Mouse (Mus musculus) right cerebral cortex, postnatal 14 days (tissue): Measurements from ENCODE around the gene Smpd3.
A peak's percentile ranks its signal among the peaks of the same experiment; 100 is the strongest.

ENCODE experiments used
- DNase-seq: peaks from one replicate; pipeline ENCODE4 v3.0.0; 2022

Gene Smpd3

DNA sequence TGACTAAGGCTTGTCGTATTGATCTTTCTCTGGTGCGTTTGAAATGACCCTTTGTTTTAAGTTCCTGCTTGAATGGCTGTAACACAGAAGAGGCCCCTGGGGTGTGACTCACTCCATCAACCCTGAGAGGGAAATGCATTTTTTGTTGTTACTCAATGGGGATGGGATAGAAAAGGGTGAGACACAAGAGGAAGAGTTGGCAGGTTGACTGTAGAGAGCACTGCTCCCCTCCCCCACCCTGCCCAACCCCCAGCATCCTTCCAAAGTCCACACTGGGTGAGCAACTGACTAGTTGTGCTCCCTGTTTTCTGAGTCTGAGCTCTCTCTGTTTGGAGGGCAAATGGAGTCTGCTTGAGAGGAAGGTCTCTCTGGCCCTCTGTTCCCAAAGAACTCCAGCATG is 50.3 kb downstream of the Smpd3 start:
- DNase-seq, result no peak

DNA sequence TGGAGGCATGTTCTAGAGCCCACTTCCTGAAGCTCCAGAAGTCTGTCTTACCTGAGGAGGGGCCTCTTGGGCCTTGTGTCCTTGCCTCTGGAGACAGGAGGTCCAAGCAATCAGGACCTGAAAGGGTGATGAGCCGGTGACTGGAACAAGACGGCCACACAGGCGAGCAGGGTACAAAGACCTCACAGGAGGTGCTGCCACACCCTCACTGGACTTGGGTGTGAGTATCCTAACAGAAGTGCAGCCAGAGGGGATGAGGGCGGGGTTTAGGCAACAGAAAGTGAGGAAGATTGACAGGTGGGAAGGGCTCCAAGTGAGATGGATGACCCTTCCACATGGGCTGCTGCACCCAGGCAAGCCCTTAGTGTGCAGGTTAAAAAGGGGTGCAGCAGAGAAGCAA is 56.9 kb downstream of the Smpd3 start:
- DNase-seq, result no peak

DNA sequence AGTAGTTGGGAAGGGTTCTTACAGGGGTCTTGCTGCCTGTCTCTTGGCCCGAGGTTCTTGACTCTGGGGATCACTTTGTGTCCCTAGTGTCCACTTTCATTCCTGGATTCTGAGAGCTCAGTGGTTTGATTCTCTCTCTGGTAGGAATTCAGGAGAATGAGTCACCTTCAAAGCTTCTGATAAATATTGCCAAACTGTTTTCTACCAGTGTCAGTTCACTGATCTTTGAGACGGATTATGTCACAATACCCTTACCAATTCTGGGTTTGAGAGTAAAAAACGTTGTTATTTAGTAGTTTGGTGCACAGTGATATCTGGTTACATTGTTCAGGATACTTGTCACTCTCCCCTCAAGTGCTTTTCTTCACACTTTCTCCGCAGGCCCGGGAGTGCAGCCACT is 57.6 kb downstream of the Smpd3 start:
- DNase-seq, result no peak

DNA sequence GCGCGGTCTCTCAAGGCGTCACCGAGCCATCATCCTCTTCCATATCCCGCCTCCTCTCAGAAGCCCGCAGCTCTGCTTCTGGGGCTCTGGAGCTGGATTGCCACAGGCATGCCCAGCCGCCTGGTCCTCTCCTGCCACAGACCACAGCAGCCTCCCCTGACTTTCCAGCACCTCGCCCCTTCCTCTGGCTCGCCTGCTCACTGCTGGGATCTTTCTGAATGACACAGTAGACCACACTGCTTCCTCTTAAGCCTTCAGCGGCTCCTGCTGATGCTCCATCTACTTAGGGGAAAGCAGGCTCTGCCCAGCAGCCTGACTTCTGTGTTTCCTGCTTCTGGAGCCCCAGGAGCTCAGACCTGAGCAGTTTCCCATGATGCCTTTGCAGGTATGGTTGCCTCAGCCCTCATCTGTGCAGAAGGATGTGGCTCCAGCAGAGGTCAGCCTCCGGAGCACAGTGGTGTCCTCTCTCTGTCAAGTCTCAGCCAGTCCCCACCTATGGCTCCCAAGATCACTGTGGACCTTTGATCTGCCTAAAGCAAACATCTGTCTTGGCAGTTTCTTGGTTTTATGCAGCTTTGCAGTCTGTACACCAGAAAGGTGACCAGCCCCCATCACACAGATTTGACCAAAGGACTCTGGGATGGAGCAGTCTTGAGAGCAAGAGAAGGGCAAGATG is 59.3 kb downstream of the Smpd3 start:
- no peak for DNase-seq

DNA sequence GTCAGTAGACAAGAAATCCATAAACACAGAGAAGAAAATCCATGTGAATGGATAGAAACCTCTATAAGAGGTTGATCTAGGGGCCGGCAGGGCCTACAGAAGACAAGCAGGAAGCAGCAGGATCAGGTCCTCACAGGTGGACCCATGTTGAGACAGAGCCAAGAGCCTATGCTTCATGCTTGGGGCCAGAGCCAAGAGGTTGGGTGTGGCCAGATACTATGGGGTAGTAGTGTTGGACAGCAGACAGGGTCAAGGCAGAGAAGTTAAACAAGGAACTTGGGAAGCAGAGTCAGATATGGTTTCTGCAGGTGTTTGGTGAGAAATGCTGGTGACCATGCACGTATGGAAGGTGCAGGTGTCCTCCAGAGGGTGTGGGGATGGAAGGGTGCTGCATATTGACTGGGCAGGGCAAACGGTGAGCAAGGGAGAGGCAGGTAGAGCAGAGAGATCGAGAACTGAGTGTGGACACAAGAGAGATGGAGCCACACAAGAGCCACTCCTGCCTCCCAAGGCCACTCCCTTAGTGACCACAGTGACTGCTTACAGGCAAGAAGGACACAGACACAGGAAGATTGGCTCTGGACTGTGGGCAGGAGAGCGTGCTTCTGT is 61.0 kb downstream of the Smpd3 start:
- DNase-seq, result no peak

DNA sequence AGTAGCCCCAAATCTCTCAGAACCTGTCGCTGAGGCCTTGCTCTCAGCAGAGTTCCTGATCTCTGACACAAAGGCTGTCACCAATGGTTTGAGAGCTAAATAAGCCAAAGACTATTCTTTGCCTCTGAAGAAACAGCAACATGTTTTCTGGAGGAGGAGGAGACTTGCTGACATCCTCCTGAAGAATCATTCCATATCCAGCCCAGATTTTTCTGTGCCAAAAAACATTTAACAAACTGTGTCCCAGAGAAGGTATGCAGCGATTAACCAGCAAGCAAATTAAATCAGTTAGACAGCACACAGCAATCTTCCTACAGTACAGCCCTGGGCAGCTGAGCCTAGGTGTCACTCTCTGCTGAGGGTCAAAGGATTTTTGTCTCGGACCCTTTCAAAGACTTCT is 64.3 kb downstream of the Smpd3 start:
- DNase-seq, result no peak

DNA sequence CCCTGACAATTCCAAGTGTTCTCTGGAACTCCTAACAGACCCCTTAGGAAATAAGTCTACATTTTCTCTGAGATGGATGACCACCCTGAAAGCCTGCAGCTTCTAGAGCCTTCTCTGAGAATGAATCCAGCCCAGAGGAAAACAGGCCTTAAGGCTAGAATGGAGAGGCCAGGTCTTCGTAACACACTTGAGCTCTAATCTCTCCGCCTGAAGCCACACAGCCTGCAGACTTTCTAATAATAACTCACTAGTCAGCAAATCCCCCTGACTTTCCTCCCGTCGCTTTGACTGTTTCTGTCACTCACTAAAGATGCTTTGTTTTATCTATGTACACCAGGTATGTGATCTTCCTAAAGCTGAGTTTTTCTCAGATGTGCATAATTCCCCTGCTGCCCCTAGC is 66.4 kb downstream of the Smpd3 start:
- no peak for DNase-seq

DNA sequence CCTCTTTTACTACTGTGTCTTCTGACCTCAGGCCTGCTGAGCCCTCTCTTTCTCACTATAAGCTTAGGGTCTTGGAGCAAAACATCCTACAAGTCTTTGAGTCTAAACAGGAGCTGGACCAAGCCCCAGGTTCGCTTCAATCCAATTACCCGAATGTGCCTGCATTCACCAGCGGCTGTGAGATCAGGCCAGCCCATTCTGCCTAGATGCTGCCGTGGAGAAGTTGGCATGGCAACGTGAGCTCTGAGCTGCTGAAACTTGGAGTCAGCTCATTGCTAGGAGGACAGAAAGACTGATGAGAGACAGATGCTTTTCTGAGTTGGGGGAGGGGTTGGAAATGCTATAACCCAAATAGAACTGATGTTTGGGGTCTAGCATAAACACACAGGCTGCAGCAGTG is 67.0 kb downstream of the Smpd3 start:
- DNase-seq, result peak; percentile 62

DNA sequence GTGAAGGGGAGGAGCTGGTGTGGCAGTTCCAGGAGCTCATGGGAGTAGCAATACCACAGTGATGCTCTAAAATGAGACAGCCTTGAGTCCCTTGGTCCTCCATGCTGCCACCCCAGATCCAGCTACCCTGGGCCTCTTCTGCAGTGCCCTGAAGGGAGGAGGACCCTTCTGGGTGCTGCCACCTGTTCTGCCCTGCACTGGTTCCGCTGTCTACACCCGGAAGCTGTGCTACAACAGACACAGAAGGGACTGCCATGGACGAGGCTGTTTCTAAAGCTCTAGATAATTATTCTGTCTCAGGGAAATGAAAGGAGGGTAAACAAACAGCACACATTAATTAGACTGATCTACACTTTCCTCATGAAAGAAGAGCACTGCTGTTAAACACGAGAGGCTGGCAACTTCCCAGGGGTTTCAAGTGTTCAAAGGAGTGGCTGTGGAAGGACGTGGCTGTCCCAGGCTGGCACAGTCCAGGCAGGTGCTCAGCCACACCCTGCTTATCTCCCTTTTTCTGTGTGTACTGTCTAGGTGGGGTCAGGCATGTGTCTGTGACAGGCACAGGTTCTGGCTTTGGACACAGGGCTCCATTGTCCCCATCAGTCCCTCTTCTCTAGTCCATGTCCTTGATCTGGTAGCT is 69.0 kb downstream of the Smpd3 start:
- no peak for DNase-seq

DNA sequence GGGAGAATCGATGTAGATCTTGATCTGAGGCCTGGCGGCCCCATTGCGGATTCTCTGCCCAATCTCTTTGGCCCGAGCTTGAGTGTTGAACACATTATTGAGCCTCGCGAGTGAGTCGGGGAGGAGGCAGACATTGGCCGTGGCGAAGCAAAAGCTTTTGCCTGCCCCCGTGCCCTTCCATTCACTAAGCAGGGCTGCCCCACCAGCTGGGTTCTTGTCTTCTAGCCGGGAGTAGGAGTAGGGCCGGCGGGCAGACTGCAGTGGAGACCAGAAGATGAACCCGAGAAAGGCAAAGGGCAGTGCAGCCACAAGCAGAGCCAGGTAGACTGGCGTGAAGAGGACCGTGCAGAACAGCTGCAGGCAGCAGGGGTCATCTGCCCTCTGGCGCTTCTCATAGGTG is 72.4 kb downstream of the Smpd3 start:
- no peak for DNase-seq

DNA sequence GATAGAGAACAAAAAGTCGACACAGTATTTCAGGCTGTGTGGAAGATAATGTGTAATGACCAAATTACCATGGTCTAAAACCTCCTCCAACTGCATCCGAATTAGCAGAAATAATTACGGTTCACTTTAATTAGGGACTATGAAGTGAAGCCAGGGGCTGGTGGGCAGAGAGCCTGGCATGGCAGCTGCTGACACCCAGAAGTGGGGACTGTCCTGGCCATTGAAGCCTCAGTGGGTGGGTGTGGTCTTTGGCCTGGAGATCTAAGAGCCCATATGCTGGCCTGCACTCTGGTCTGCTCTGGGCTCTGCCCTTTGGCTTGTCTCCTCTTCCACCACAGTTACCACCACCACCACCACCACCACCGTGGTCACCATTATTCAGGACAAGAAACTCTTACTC is 73.9 kb downstream of the Smpd3 start:
- DNase-seq, result no peak

DNA sequence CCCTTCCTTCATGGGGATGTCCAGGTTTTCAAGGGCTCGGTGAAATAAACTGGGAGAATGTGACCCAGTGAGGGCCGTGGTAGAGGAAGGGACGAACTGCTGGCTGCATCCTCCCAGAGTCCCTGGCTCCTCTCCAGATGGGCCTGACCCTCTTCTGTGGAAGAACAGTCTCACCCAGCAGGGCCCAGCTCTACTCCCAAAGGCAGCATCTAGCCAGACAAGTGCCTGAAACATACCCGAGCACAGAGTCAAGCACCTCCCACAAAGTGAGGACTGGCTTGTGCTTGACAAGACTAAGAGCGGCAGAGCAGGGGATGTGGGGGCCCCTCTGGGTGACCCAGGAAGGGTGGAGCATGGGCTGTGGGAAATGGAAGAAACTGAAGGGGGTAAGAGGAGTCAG is 75.4 kb downstream of the Smpd3 start:
- DNase-seq, result no peak

DNA sequence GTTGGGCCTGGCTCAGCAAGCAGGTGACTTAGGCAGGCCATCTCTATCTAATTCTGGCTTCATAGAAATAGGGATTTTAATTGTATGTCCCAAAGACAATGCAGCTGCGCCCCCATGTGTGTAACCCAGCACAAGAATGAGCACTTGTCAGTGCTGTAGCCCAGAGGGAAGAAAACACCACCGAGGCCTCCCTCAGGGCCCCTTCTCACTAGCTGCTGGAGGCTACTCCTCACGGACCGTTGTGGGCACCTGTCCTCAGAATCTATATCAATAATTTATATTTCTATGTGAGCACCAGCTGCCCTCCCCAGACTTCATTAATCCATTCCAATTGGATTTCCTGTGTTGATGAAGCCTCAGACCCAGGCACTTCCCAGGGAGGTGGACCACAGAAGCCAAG is 76.9 kb downstream of the Smpd3 start:
- no peak for DNase-seq

DNA sequence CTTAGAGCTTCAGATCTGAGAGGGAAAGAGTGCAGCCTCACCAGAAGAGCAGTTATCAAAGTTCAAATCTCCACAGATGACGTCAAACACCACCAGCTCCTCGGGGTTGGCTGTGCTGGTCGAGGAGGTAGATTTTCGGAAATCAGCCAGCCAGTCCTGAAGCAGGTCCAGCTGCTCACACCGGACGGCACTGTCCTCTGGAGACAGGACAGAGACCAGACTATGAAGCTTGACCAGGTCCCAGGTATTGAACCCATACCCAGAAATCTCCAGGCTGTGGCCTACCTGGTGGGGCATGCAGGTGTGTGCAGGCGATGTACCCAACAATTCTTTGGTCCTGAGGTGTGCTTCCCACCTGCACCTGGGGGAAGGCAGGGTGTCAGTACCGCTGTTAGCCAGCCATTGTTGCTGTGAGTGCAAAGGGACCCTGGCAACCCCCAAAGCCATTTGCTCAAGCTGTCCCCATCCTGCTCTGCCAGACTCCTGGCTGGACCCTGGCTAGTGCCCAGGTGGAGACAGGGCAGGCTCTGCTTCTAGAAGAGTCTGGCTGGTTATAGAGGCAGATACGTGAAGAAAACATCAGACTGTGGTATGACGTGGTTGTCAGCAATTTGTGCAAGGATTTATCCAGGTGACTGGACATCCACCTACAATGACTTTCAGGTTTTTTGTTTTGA is 78.1 kb downstream of the Smpd3 start:
- DNase-seq, result no peak

DNA sequence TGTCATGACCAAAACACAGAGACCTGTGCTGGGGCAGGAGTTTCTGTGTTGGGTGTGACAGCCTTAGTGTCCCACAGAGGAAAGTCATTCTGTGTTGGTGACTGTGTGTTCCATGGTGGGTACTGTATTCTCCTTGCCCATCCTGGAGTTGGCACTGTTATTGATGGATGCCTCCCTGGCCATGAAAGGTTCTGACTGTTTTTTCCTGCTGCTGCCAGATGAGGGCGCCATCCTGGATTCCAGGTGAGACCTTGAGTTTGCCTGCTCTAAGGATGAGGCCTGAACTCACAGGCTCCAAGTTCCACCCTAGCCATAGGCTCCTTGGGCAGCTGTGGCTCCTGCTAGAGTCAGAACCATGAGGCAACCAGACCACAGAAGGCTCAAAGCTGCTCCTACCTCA is 79.6 kb downstream of the Smpd3 start:
- DNase-seq, result no peak

DNA sequence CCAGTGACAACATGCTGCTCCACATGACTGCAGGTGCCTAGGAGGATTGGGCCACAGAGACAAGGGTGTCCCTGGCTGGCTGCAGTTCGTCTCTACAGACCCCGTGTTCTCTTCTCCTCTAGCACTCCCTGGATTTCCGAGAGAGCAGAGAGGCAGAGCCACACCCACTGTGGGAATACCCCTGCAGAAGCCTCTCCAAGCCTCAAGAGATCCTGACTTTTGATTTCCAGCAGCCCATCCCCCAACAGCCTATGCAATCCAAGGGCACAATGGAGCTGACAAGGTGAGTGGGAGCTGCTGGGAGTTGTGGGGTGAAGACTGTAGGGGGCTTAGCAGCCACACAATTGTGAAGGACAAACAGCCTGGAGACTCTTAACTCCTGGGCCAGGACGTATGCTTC is 87.6 kb downstream of the Smpd3 start:
- no peak for DNase-seq

DNA sequence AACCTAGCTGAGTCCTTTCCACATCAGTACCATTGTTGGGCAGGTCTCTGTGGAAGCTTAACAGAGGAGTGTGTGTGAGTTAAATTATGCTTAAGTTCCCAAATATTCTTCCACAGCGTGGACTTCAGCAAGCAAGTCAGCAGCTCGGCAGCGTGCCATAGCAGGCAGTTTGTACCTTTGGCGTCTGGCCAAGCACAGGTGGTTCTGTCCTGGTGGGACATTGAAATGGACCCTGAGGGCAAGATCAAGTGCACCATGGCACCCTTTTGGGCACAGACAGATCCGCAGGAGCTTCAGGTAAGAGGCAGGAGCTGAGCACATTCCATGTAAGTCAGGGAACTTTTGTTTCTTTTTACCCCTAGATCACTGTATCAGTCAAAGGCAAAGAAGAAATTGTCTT is 100.7 kb downstream of the Smpd3 start:
- DNase-seq, result no peak

DNA sequence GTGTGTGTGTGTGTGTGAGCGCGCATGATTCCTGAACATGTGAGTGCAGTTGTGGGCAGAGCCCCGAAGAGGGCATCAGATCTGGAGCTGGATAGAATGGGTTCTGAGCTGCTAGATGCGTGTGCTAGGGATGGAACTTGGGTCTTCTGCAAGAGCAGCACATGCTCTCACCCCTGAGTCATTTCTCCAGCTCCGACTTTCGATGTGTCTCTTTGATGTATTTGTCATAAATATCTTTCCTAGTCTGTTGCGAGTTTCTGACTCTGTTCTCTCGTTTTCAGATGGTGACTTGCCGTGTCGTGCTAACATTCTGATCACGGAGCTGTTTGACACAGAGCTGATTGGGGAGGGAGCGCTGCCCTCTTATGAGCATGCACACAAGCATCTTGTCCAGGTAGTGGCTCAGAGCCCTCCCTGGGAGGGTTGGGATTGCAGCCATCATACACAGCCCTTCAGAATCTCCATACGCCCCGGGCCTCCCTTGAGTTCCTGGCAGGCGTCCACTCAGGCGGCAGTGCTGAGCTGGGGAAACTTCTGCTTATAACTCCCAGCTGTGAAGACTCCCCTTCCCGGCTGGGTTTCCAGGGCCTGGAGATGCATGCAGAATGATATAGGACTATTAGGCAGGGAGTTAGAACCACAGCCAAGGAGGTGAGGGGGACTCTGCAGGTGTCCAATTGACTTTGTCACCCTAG is 103.1 kb downstream of the Smpd3 start:
- peak; percentile 44 for DNase-seq

DNA sequence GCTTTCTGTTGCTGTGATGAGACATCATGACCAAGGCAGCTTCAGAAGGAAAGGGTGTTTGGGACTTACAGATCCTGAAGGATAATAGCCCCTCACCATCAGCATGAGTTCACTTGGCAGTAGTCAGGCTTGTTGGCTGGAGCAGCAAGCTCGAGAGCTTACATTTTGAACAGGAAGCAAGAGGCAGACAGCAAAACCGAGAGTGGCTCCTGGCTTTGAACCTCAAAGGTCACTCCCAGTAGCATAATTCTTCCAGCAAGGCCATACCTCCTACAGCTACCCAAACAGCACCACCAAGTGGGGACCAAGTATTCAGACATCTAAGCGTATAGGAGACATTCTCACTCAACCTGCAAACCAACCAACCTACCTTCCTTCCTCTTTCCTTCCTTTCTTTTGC is 105.0 kb downstream of the Smpd3 start:
- DNase-seq, result no peak

DNA sequence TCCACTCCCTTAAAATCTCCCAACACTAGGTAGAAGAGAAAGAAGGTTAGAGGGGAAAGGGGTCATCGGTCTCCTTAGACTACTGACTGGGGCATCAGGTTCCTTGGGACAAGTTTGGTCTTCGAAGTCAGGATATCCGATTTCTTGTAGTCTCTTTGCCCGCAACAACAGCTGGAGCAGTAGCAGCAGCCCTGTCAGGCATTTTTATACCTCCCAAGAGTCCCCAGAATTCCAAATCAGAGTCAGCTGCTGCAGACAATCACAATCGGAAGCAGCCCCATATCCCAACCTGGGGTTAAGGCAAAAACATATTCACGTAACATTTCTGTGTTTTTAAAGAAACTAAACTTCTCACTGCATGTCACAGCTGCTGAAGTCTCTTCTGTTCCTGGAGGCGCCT is 106.3 kb downstream of the Smpd3 start:
- DNase-seq, result no peak

DNA sequence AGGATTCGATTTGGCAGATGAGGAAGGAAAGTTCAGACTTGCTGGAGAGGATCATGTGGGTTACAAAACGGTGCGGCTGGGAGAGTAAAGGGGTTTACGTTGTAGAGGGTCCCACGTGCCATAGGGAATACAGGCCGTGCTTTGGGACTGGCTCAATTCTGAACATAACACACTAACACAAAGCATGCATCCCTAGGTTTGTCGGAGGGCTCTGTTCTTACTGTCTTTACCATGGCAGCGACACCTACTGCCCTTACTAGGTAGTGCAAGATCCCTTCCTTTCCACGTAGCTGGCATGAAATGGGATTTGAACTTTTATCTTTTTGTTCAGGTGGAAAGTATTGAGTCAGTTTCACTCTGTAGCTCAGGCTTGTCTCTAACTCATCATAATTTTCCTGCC is 111.2 kb downstream of the Smpd3 start:
- DNase-seq, result peak; percentile 64

DNA sequence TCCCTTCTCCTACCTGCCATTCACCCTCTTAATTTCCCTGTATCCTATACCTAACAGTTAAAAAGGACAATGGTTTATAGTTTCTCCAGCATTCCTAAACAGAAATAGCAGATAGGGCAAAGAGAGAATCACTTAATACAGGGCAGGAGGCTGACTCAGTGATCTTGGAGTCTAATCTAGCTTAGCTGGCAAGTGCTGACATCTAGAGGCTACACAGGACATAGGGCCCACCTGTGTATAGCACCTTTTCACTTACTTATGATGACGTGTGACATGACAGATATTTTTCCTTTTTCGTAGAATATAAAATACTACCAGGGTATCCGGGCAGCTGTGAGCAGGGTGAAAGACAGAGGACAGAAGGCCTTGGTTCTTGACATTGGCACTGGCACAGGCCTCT is 118.2 kb downstream of the Smpd3 start:
- no peak for DNase-seq

DNA sequence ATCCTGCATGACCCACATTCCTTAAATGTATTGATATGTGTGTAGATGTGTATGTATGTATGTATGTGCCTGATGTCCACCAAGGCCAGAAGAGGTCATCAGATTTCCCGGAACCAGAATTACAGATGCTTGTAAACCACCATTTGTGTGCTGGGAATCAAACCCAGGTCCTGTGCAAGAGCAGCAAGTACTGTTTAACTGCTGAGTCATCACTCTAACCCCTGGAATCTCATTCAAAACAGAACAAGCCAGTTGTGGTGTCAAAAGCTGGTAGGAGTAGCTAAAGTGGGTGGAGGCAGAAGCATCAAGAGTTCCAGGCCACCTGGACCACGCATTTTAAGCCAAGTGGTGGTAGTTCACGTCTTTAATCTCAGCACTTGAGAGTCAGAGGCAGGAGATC is 123.8 kb downstream of the Smpd3 start:
- DNase-seq, result no peak

DNA sequence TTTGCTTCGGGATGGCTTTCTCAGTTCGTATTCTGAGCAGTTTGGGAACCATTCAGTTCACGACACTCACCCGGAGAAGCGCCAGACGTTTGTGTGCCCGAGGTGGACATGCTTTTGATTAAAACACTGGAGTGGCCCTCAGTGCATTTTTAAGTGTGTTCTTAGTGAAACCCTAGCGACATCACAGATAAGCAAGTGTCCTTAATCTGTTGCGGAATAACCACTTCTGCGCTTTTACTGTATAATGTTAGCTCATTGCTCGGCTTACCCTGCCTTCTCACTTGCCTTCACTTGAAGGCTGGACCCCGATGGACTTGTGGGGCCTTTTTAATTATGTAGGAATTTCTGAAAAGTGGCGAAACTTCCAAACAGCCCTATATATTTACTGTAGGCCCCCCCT is 126.4 kb downstream of the Smpd3 start:
- no peak for DNase-seq
